Mouse (Mus musculus) mature B cell (primary cell): ENCODE data around the gene Cwc25.
"Not testable (repeated sequence)": the region's sequence is repeated elsewhere in the genome, so short reads cannot be mapped to it uniquely, and the experiment has no call there.

ENCODE experiments used
- in situ Hi-C: fragments of 300-500 bp; cut with MboI; formaldehyde crosslinking; loops from 2 replicates; pipeline ENCODE4 v1.14.3; 2019

Gene Cwc25

DNA sequence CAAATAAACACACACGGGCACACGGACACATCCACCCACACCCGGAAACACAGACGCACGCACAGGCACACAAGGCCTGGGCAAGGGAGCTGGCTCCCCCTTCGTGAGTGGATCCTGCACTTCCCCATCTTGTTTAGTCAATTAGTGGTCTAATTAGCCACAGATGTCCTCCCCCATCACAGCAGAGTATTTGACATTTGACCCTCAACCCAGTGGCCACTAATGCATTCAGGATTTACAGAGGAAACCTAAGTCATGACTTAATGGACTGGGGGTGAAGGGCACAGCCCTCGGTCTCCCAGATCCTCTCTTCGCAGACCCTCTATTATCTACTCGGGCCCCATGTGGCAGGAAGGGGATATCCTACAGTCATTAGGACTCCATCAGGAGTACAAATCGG, 32.7 kb downstream of the Cwc25 start:
- in situ Hi-C loops, result no loop called here

DNA sequence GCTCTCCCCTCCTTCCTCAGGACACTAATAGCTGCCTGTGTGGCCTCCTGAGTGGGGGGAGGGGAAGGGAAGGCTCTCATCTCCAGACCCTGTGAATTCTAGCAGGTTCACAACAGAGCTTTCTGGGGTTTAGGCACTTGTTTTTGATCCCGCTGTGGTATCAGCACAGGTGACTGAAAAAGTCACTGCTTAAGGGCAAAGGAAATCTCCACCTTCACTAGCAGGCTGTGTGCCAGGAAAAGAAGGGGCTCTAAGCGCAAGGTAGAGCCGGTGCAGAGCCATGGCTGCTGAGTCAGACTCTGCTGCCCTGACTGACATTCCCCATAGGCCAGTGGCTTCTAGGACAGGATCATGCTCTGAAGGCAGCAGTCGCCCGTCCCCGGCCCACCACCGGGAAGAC, 37.6 kb downstream of the Cwc25 start:
- in situ Hi-C loops, result no loop called here

DNA sequence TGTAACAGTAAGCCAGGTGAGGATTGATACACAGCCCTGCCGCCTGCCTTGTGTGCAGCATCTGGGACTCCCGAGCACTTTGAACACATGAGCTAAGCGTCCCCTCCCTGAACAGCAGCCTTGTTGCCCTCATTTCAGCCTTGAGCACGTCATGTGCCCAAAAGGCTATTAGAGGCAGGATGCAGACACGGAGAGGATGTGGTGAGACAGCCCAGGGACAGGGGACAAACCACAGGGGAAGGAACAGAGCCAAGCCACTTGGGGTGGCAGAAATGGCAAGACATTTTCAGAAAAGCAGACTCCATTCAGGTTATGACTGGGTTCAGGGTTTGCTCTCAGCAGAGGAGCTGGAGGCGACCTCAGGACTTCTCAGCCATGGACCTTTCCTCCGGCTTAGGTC, 38.0 kb downstream of the Cwc25 start:
- in situ Hi-C loops, result no loop called here

DNA sequence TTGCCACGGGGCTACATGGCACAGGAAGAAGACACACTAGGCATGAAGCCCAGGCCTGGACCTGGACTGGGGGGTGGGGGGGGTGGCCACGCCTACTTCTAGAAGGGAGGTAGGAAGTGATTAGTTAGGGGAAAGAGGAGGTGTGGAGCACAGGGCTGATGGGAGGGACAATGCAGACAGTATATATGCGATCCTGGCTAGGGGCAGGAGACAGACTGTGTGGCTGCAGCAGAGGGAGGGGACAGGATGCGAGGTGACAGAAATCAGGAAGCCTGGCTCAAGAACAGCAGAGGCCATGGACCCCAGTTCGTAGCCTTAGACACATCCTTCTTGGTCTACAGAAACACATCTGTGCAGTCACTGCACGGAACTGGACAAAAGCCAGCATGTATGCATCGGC, 42.6 kb downstream of the Cwc25 start:
- in situ Hi-C loops, result no loop called here

- in situ Hi-C loops, result no loop called here
Observed at GRCm38 (mm10) chr11:97721338-97721737, 45.0 kb downstream of the Cwc25 start.

GRCm38 (mm10) chr11:97719041-97719440, 47.3 kb downstream of the Cwc25 start:
- in situ Hi-C loops, result no loop called here

GRCm38 (mm10) chr11:97718281-97718860, 48.0 kb downstream of the Cwc25 start:
- in situ Hi-C loops, result no loop called here

DNA sequence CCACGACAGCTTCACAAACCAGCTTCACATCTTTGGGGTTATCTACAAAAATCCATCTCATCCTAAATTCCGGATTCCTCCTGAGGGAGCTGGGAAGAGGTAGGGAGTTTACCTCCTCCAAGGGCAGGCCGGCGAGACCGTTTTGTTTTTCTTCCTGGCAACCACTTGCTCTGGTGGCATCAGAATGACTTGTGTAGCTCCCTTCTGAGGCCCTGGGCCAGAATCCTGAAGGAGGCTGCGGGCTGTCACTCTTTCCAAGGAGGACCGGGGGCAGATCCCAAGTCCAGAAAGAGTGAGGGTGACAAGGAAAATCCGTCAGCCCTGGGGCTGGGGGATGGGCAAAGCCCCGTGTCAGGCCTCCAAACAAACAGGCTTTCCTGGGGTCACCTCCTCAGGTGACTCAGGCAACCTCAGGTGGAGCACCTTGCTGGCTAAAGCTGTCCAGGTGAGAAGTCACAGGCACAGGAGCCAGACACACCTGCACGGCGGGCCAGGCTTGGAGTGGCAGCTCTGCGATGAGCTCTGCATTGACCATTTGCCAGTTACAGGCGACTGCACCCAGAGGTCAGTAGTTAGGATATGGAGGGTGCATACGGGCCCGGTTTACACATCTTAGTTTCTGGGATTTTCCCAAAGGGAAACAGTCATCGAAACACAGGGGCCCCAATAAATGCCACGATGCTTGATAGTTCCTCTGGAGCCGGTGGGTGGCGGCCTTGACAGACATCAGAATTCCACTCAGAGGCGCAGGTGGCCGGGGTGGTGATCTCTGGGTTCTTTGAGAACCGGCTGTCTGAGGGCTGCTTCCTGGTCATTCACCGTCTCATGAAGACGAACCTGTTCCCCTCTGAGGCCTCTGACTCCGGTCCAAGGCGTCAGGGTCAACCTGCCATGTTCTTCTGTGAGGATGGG, 48.7 kb downstream of the Cwc25 start:
- in situ Hi-C loops, result no loop called here

DNA sequence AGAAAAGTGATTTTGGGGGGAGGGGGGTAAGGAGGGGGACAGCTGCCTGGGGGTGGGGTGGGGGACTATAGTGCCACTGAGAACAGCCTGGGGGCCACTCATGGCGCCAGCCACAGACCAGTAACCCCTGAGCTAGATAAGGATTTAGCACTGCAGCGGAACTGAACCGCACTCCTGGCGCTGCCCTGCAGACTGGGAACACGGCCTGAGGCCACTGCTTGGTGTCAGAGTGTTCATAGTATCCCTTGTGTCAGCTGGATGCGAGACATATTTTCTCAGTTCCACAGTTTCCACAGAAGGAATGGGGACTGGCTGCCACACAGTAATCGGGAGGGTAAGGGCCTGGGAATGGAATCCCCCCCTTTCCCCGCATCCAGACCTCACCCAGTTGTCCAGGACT, 50.3 kb downstream of the Cwc25 start:
- in situ Hi-C loops, result no loop called here

GRCm38 (mm10) chr11:97714784-97715760, 51.3 kb downstream of the Cwc25 start:
- in situ Hi-C loops, result no loop called here

DNA sequence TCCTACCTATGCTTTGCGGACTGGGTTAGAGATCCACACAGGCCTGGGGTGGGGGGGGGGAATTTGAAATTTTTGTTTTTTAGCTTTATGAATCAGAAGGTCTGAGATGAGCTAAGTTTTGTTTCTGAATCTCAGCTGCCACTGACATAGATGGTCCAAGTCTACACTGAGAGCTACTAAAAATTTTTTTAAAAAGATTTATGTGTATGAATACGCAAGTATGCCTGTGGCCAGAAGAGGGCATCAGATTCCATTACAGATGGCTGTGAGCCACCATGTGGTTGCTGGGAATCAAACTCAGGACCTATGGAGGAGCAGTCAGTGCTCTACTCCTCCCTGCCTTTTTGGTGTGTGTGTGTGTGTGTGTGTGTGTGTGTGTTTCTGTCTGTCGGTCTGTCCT, 52.0 kb downstream of the Cwc25 start:
- in situ Hi-C loops, result no loop called here

DNA sequence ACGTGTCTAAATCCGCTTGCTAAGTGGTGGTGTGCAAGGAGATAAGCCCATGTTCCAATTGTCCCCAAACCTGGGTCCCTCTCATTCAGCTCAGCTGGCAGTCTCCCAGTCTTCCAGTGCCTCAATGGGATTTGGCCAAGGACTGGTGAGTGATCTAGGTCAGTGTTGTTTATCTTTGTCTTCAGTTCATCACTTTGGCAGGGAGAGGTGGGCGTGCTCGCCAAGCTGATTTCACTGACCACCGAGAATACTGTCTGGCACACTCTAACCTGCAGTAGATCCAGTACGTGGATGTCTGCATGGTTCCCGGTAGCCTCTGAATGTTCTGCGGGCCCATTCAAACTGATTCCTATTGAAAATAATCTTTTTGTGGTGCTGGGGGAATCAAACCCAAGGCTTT, 52.5 kb downstream of the Cwc25 start:
- in situ Hi-C loops, result no loop called here

- in situ Hi-C loops, result no loop called here
Observed at GRCm38 (mm10) chr11:97712286-97712685, 54.1 kb downstream of the Cwc25 start.

DNA sequence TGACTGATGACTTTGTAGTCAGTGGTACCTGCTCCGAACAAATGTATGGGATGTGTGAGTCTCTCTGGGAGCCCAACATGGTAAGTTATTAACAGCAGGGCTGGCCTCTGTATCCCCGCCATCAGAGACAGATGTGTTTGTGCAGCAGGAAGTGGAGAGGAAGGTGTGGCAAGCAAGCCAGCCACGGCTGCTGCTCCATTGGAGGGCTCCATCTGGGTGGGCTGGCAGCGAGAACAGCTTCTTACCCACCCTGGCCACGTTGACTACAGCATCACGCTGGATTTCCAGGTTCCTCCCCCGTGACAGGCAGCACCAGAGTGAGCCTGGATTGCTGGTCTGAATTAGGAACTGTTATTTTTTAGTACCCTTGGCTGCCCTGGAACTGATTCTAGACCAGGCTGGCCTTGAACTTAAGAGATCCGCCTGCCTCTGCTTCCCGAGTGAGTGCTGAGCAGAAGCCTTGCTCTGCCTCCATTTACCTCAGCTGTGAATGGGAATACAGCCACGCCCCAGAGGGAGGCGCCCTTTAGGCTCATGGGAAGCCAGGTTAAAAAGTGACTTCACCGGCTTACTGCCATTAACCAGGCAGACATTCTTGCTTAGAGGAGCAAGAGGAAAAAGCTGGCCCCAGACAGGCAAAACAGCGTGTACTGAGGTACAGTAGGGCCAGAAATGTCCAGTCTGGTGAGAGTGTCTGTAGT, 55.0 kb downstream of the Cwc25 start:
- in situ Hi-C loops, result no loop called here

DNA sequence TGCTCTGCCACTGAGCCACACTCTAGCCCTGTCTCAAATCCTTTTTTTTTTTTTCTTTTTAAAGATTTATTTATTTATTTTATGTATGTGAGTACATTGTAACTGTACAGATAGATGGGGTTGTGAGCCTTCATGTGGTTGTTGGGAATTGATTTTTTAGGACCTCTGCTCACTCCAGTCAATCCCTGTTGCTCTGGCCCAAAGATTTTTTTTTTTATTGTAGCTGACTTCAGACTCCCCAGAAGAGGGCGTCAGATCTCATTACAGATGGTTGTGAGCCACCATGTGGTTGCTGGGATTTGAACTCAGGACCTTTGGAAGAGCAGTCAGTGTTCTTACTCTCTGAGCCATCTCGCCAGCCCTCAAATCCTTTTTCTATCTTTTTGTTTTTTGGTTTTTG, 56.3 kb downstream of the Cwc25 start:
- in situ Hi-C loops, result not testable (repeated sequence)

GRCm38 (mm10) chr11:97703039-97703826, 63.1 kb downstream of the Cwc25 start, which contains the start of gene Psmb3:
Gene Psmb3 (plus strand): TSS chr11:97703399.
- in situ Hi-C loops, result no loop called here

- in situ Hi-C loops, result no loop called here
Observed at GRCm38 (mm10) chr11:97702393-97702745, 64.0 kb downstream of the Cwc25 start.

DNA sequence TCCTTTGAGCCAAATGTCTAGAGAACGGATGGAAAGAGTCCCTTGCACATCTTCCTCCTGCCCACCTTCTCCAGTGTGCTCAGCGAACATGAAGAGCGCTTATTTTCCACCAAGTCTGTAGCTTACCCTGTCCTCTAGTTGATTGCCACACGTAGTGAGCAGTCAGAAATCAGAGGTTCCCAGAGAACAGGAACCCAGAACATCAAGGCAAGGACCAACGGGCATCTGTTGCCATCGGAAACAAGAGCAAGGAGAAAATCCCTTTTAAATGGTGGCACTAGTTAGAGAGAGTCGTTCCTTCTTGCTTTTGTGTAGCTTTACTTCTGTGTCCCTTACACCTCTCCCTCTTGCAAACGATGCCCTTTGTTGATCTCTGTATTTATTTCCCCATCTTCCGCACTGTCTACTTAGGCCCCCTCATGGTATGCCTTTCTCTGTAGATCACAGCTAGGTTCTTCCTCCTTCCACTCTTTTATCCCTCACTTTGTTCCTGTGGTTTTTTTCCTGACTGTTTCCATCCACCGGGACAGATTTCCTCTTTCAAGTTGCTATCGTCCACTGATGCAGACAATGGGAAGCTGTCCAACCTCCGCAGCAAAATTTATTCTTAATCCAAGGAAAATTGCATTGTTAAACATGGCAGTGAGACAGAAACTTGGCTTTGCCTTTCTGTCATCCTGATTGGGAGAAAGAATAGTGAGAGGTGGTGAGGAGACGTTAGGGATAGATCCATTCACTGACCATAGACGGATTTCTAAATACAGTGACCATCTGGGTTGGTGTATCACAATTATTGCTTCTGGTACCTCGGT, 64.6 kb downstream of the Cwc25 start:
- in situ Hi-C loops, result no loop called here

- in situ Hi-C loops, result no loop called here
Observed at GRCm38 (mm10) chr11:97700746-97701580, 65.4 kb downstream of the Cwc25 start.
